Mouse (Mus musculus) forebrain, embryonic 15.5 days (tissue): ENCODE data around the gene Ergic1. TPM values are rescaled to one million over a fixed set of nuclear protein-coding genes. Genes with fewer than 3 reads are reported as not detected.

ENCODE experiments used
- ATAC-seq: fragments of 200-750 bp; cut with Nextera tagmentation; replicated peaks from 2 replicates; pipeline ENCODE4 v1.8.0; 2017; ENCODE audit warnings: mild to moderate bottlenecking, moderate TSS enrichment, moderate library complexity
- H3K27ac ChIP-seq: fragments of 300-500 bp; sonication (generic); replicated peaks from 2 replicates; pipeline ENCODE4 v1.5.1; 2015; ENCODE audit warnings: mild to moderate bottlenecking, inconsistent platforms
- H3K27me3 ChIP-seq: fragments of 300-500 bp; sonication (generic); 2 replicates; pipeline ENCODE4 v1.6.1; 2015; ENCODE audit warnings: inconsistent platforms
- H3K36me3 ChIP-seq: fragments of 300-500 bp; sonication (generic); 2 replicates; pipeline ENCODE4 v1.6.1; 2015; ENCODE audit warnings: mild to moderate bottlenecking, inconsistent platforms
- H3K4me1 ChIP-seq: fragments of 300-500 bp; sonication (generic); 2 replicates; pipeline ENCODE4 v1.6.1; 2015; ENCODE audit warnings: inconsistent platforms
- H3K4me2 ChIP-seq: fragments of 300-500 bp; sonication (generic); replicated peaks from 2 replicates; pipeline ENCODE4 v1.6.1; 2015; ENCODE audit warnings: mild to moderate bottlenecking, inconsistent platforms
- H3K4me3 ChIP-seq: fragments of 300-500 bp; sonication (generic); 2 replicates; pipeline ENCODE4 v1.5.1; 2015; ENCODE audit warnings: mild to moderate bottlenecking, inconsistent platforms
- H3K9ac ChIP-seq: fragments of 300-500 bp; sonication (generic); replicated peaks from 2 replicates; pipeline ENCODE4 v1.6.1; 2015; ENCODE audit warnings: mild to moderate bottlenecking, inconsistent platforms
- H3K9me3 ChIP-seq: fragments of 300-500 bp; sonication (generic); 2 replicates; pipeline ENCODE4 v1.6.1; 2016; ENCODE audit warnings: inconsistent platforms
- WGBS: fragments of 180-500 bp; shearing (Covaris S2); methylation state at CpG from one replicate; pipeline ENCODE4 v1.1.7; 2015; ENCODE audit warnings: mixed read lengths; 5-methylcytosine and 5-hydroxymethylcytosine counted together
- polyA plus RNA-seq: library from polyadenylated mRNA; unstranded; fragments of >200 nt; fragmentation: Nextera tagmentation; extraction: Ambion mirVana; gene quantifications from 2 replicates; pipeline ENCODE4 v1.2.1, GENCODE M21; 2015

Gene Ergic1
- polyA plus RNA-seq, 1 experiment from 2014 or later = 98.7 TPM

GRCm38 (mm10) chr17:26528751-26529150 lies 32.5 kb upstream of the Ergic1 start:
- no peak overlapping the region for H3K9ac ChIP-seq
- no peak overlapping the region for H3K4me3 ChIP-seq
- no peak for ATAC-seq
- no peaks in the 10 kb centered on the region for H3K4me1 ChIP-seq
- WGBS = 87% methylated on average over 6 of the region's 6 CpGs
- H3K4me2 ChIP-seq = no peak overlapping the region
- H3K9me3 ChIP-seq = no peaks in the 10 kb centered on the region
- no peak overlapping the region for H3K27ac ChIP-seq
- H3K27me3 ChIP-seq = no peaks in the 10 kb centered on the region
- no peaks in the 10 kb centered on the region for H3K36me3 ChIP-seq

- Histone ChIP-seq H3K4me2 (no peak overlapping the region), H3K27ac (no peak overlapping the region), H3K9me3 (no peaks in the 10 kb centered on the region), H3K4me1 (no peaks in the 10 kb centered on the region), H3K4me3 (no peak overlapping the region), H3K9ac (no peak overlapping the region), H3K27me3 (no peaks in the 10 kb centered on the region), H3K36me3 (no peaks in the 10 kb centered on the region)
- WGBS = 83% methylated on average over 5 of the region's 5 CpGs
- ATAC-seq = no peak
Measured at GRCm38 (mm10) chr17:26529791-26530241, 31.5 kb upstream of the Ergic1 start.

- Histone ChIP-seq H3K27ac (no peak overlapping the region), H3K4me2 (no peak overlapping the region), H3K36me3 (no peaks in the 10 kb centered on the region), H3K9ac (no peak overlapping the region), H3K4me3 (no peak overlapping the region), H3K27me3 (no peaks in the 10 kb centered on the region), H3K9me3 (no peaks in the 10 kb centered on the region), H3K4me1 (no peaks in the 10 kb centered on the region)
- WGBS = 64% methylated on average over 3 of the region's 3 CpGs
- ATAC-seq = no peak
Measured at GRCm38 (mm10) chr17:26530590-26531081, 30.7 kb upstream of the Ergic1 start.

- no peak for ATAC-seq
- no peak overlapping the region for H3K4me2 ChIP-seq
- H3K4me3 ChIP-seq = no peak overlapping the region
- 90% methylated on average over 7 of the region's 7 CpGs for WGBS
- H3K4me1 ChIP-seq = no peaks in the 10 kb centered on the region
- no peak overlapping the region for H3K9ac ChIP-seq
- H3K27me3 ChIP-seq = no peaks in the 10 kb centered on the region
- no peaks in the 10 kb centered on the region for H3K9me3 ChIP-seq
- no peaks in the 10 kb centered on the region for H3K36me3 ChIP-seq
- H3K27ac ChIP-seq = no peak overlapping the region
Measured at GRCm38 (mm10) chr17:26531395-26532027, 29.8 kb upstream of the Ergic1 start.

DNA sequence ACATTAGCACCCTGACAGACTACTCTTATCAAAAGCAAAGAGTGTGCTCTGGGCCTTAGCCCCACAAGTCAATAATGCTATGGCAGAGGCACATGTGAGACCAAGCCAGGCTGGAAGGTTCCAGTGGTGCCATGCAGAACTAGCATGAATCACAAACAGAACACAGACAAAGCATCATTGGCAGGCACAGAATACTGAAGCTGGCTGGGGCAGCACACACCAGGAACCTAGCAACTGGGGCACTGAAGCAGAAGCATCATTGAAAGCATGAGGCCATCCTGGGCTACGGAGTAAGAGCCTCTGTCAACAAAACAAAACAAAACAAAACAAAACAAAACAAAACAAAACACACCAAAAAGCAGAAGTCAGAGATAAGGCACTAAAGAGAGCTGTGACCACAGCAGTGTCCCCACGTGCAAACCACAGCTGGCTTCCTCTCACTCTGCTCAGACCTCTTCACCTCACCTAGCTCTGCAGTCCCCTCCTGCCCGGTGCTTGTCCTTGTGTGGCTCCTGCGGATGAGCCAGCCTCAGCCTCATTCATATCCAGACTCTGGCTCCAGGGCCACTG lies 28.7 kb upstream of the Ergic1 start:
- Histone ChIP-seq H3K36me3 (no peaks in the 10 kb centered on the region), H3K27me3 (no peaks in the 10 kb centered on the region), H3K4me1 (no peaks in the 10 kb centered on the region), H3K9ac (no peak overlapping the region), H3K9me3 (no peaks in the 10 kb centered on the region), H3K4me2 (no peak overlapping the region), H3K4me3 (no peak overlapping the region), H3K27ac (no peak overlapping the region)
- ATAC-seq = no peak
- 66% methylated on average over 4 of the region's 4 CpGs for WGBS

DNA sequence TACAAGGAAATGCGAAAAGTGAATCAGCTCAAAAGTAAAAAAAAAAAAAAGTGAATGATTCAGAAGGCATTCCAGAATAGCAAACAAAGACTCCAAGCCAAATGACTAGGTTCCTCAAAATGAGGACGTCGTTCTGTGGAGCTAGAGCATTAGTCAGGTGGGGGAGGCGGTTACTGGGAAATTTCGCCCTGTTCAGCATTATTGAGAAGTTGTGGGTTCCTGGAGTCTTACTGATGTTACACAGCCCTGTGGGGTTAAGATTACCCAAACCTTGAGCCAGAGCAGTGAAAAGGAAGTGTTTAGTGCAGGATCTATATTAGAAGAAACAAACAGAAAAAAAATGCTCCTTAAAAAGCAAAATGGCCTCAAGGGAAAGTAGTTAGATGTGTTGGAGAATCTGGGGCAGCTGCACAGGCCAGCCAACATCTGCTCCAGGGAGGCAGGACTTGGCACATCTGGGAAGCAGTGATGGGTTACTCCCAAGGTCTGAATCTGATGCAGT lies 27.4 kb upstream of the Ergic1 start:
- Histone ChIP-seq H3K9ac (no peak overlapping the region), H3K4me3 (no peak overlapping the region), H3K4me1 (no peaks in the 10 kb centered on the region), H3K36me3 (no peaks in the 10 kb centered on the region), H3K9me3 (no peaks in the 10 kb centered on the region), H3K27ac (no peak overlapping the region), H3K27me3 (no peaks in the 10 kb centered on the region), H3K4me2 (no peak overlapping the region)
- WGBS = 81% methylated on average over 5 of the region's 5 CpGs
- no peak for ATAC-seq

DNA sequence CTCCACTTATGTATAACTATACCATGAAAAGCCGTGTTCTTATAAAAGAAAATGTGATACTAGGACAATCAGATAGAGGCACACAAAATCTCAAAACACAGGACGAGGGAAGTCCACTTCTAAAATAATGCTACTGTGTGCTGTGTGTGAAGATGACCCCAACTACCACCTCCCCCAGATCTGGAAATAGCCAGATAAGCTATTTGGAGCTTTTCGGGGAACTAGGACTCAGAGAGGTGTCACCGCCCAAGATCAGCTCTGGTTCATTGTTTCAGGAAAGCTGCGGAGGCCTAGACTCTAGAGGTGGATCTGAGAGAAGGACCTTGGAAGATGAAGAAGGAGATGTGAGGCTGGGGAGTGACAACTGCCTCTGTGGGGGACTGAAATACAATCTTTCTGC lies 26.6 kb upstream of the Ergic1 start:
- H3K27ac ChIP-seq = no peak overlapping the region
- H3K4me3 ChIP-seq = no peak overlapping the region
- H3K4me1 ChIP-seq = no peaks in the 10 kb centered on the region
- H3K4me2 ChIP-seq = no peak overlapping the region
- no peaks in the 10 kb centered on the region for H3K9me3 ChIP-seq
- no peak overlapping the region for H3K9ac ChIP-seq
- no peaks in the 10 kb centered on the region for H3K36me3 ChIP-seq
- no peaks in the 10 kb centered on the region for H3K27me3 ChIP-seq
- 85% methylated on average over 5 of the region's 5 CpGs for WGBS
- no peak for ATAC-seq

DNA sequence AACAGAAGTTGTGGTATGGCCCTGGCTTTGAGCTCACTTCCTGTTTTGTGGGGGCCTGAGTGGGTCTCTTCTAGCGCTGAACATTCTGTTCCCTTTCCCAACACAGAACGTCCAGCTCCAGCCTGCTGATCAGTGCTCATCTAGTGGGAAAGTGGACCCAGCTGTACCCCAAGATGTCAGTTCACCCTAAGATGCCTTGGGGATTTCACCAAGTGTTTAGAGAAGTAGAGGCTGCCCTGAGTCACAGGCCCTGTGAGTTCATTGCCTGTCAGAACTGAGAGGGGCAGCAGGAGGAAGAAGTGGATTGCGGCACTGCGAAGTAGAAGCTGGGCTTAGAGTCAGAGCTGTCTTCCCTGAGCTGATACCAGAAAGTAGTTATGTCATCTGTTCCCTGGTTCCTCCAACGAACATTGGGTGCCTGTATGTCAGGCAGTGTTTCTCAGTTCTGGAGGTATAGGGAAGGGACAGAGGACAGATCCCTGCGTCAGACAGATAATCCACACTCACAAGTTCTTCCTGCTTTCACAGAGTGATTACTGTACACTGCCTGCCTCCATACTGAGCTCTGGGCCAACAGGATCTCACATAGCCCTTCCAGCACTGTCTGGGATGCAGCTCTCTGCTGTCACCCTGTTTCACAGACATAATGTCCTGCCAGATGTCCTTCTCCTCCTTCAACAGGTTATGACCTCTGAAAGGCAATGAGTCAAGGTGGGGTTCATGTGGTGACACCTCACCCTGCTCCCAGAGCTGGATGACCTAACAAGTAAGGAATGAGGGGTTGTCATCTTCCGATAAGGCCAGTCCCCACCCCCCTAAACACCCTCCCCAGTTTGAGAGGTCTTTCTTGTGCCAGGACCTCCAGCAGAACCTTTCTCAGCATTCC lies 25.8 kb upstream of the Ergic1 start:
- Histone ChIP-seq H3K9ac (no peak overlapping the region), H3K4me1 (no peaks in the 10 kb centered on the region), H3K27me3 (no peaks in the 10 kb centered on the region), H3K9me3 (no peaks in the 10 kb centered on the region), H3K4me3 (no peak overlapping the region), H3K4me2 (no peak overlapping the region), H3K36me3 (no peaks in the 10 kb centered on the region), H3K27ac (no peak overlapping the region)
- WGBS = 88% methylated on average over 7 of the region's 7 CpGs
- no peak for ATAC-seq

GRCm38 (mm10) chr17:26537722-26538471 lies 23.4 kb upstream of the Ergic1 start:
- Histone ChIP-seq H3K9me3 (no peaks in the 10 kb centered on the region), H3K4me1 (no peaks in the 10 kb centered on the region), H3K9ac (no peak overlapping the region), H3K4me3 (no peak overlapping the region), H3K27ac (no peak overlapping the region), H3K36me3 (no peaks in the 10 kb centered on the region), H3K27me3 (no peaks in the 10 kb centered on the region), H3K4me2 (no peak overlapping the region)
- 37% methylated on average over 6 of the region's 6 CpGs for WGBS
- ATAC-seq = no peak

- Histone ChIP-seq H3K27me3 (no peaks in the 10 kb centered on the region), H3K4me3 (no peak overlapping the region), H3K4me1 (no peaks in the 10 kb centered on the region), H3K9ac (no peak overlapping the region), H3K27ac (no peak overlapping the region), H3K4me2 (no peak overlapping the region), H3K36me3 (no peaks in the 10 kb centered on the region), H3K9me3 (no peaks in the 10 kb centered on the region)
- no peak for ATAC-seq
- 82% methylated on average over 5 of the region's 5 CpGs for WGBS
Measured at GRCm38 (mm10) chr17:26540083-26540482, 21.2 kb upstream of the Ergic1 start.

GRCm38 (mm10) chr17:26544319-26544963 lies 16.8 kb upstream of the Ergic1 start:
- no peak overlapping the region for H3K9ac ChIP-seq
- 77% methylated on average over 8 of the region's 8 CpGs for WGBS
- no peak overlapping the region for H3K4me3 ChIP-seq
- no peak for ATAC-seq
- H3K27me3 ChIP-seq = no peaks in the 10 kb centered on the region
- H3K36me3 ChIP-seq = no peaks in the 10 kb centered on the region
- no peaks in the 10 kb centered on the region for H3K4me1 ChIP-seq
- H3K9me3 ChIP-seq = no peaks in the 10 kb centered on the region
- no peak overlapping the region for H3K27ac ChIP-seq
- no peak overlapping the region for H3K4me2 ChIP-seq
